Mouse (Mus musculus): Measurements from ENCODE around the gene Olfr1221. TPM values are rescaled to one million over a fixed set of nuclear protein-coding genes. Genes with fewer than 3 reads are reported as not detected.
"Not testable (repeated sequence)": the region's sequence is repeated elsewhere in the genome, so short reads cannot be mapped to it uniquely, and the experiment has no call there.

The Olfr1221 gene
- not detected in 2 replicates for polyA plus RNA-seq (2015; fragmentation: Nextera tagmentation; extraction: Ambion mirVana)

DNA sequence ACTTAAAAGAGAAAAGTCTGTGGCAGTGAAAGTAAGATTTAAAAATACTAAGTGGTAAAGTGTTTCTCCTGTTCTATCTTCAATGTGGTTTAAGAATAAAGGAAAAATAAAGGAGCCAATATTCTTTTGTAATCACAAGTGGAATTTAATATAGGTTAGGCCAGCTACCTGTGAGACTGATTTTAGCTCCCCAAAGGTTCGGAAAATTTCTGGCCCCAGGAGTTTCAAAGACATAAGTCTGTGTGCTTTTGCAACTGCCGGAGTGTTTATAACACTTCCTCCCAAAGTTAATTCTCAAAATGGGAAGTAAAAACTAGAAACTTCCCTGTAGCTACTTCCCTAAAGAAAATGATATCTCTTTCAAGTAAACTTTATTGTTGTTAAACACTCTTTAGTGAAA, at the start of gene Olfr1221:
Gene Olfr1221, minus strand, starts transcription at position 101 of the 400 bp plus-strand sequence.
- Histone ChIP-seq H3K27ac (no peak within 1 kb of the TSS), H3K9ac (no peak within 1 kb of the TSS), H3K36me3 (no peaks in the 10 kb centered on the region), H3K27me3 (no peaks in the 10 kb centered on the region), H3K4me2 (no peak within 1 kb of the TSS), H3K4me1 (replicated peaks) (no peaks in the 10 kb centered on the region), H3K4me3 (no peak within 1 kb of the TSS), H3K9me3 (no peaks in the 10 kb centered on the region)
- WGBS, result 89% methylated on average over 2 of the region's 2 CpGs
- ATAC-seq (ENCODE audit: low FRiP score), result no peak

DNA sequence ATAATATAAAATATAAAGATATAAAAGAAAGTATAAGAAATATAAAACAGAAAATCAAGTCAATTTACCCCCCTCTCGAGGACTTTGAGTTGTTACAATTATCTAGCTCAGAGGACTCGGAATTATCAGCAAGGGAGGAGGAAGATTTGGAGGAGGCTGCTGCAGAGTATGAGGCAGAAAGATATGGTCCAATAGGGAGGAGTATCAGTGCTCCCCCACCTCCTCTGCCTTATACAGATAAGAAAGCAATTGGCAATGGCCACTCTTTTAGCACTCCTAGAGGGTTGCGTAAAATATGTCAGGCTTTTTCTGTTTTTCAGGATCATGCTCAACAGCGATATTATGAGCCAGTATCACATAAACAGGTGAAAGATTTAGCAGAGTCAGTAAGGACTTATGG, 47.6 kb upstream of the Olfr1221 start:
- not testable (repeated sequence) for H3K27me3 ChIP-seq; H3K4me3 ChIP-seq; H3K4me1 ChIP-seq (replicated peaks); H3K36me3 ChIP-seq; H3K9me3 ChIP-seq; H3K27ac ChIP-seq; H3K9ac ChIP-seq; ATAC-seq (ENCODE audit: low FRiP score); H3K4me2 ChIP-seq
- 93% methylated on average over 4 of the region's 4 CpGs for WGBS

DNA sequence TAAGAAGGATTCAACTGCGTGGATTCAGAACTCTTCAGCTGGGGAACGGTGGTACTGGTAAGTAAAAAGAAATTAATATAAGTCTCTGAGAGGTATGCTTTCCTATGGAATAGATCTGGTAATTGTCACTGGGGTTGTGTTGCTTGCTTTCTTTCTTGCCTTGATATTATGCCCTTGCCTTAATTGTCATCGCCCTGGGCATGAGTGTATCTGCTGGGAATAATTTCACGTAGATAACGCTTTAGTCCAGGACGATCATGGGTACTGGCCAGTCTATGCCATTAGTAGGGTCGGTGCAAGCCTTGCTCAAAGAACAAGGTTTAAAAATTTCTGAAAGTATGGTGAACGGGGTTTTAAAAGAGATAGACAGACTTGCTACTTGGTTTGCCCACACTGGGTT, 46.9 kb upstream of the Olfr1221 start, which contains the start of gene Olfr1224-ps1:
Gene Olfr1224-ps1, minus strand, starts transcription at position 101 of the 400 bp plus-strand sequence.
- not testable (repeated sequence) for H3K4me1 ChIP-seq (replicated peaks); H3K9me3 ChIP-seq; H3K27me3 ChIP-seq; ATAC-seq (ENCODE audit: low FRiP score); H3K36me3 ChIP-seq; H3K27ac ChIP-seq; H3K4me3 ChIP-seq; H3K4me2 ChIP-seq; H3K9ac ChIP-seq
- 97% methylated on average over 8 of the region's 8 CpGs for WGBS

DNA sequence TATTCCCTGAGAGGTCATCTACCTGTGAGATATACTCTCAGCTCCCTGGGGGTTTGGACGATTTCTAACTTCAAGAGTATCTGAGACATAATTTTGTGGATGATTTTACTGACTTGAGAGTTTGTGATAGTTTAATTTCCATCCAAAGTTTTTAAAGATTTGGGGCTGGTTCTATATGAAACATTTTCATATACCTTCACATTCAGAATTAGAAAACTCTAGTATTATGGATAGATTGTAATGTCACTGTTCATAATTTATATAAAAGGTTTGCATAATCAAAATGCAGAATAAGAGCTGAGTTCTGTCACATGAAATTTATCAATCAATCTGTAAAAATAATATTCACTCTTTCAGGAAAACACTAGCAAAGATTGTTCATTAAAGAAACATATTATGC, 34.4 kb upstream of the Olfr1221 start, which contains the start of gene Olfr1223:
Gene Olfr1223, minus strand, starts transcription at position 101 of the 400 bp plus-strand sequence.
- Histone ChIP-seq H3K4me3 (no peak within 1 kb of the TSS), H3K9ac (no peak within 1 kb of the TSS), H3K27me3 (no peaks in the 10 kb centered on the region), H3K36me3 (no peaks in the 10 kb centered on the region), H3K4me1 (replicated peaks) (no peaks in the 10 kb centered on the region), H3K9me3 (no peaks in the 10 kb centered on the region), H3K27ac (no peak within 1 kb of the TSS), H3K4me2 (no peak within 1 kb of the TSS)
- no peak for ATAC-seq (ENCODE audit: low FRiP score)
- 74% methylated on average over 1 of the region's 1 CpGs for WGBS

DNA sequence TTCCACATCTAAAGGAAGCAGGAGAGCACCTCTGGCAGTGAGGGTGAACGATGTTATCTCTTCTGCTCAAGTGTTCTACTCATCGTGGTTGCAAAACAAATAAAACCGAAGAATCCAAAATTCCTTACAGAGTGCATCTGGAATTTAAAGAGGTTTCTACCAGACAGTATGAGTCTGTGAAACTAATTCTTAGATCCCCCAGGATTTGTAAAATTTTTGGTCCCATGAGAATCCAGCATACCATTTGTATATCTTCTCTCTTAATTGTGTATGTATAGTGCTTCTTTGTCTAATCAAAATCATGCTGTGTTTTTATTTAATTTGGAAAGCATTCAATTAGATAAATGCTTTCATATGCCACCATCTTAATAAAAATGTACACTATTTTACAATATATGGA, 15.9 kb upstream of the Olfr1221 start, which contains the start of gene Olfr1222:
Gene Olfr1222, minus strand, starts transcription at position 101 of the 400 bp plus-strand sequence.
- Histone ChIP-seq H3K27ac (no peak within 1 kb of the TSS), H3K4me1 (replicated peaks) (no peaks in the 10 kb centered on the region), H3K4me2 (no peak within 1 kb of the TSS), H3K4me3 (no peak within 1 kb of the TSS), H3K9me3 (no peaks in the 10 kb centered on the region), H3K27me3 (no peaks in the 10 kb centered on the region), H3K9ac (no peak within 1 kb of the TSS), H3K36me3 (no peaks in the 10 kb centered on the region)
- no peak for ATAC-seq (ENCODE audit: low FRiP score)
- 83% methylated on average over 3 of the region's 3 CpGs for WGBS

DNA sequence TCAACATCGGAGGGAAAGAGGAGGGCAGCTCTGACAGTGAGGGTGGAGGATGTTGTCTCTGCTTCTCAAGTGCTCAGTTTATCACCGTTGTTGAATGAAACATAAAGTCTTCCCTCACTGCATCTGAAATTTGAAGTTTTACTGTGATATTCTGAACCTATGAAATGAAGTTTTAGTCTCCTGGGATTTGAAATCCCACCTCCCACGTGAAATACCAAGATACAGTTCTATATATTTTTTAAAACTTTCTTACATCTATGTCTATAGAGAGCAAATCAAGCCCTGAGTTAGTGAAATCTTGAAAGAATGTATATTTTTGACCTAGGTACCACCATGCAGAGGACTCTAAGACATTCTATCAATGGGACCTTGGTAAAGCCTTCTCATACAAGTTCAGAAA, 10.3 kb downstream of the Olfr1221 start, which contains the start of gene Olfr1220:
Gene Olfr1220, minus strand, starts transcription at position 101 of the 400 bp plus-strand sequence.
- no peak within 1 kb of the TSS for H3K4me2 ChIP-seq
- no peak within 1 kb of the TSS for H3K4me3 ChIP-seq
- H3K27ac ChIP-seq, result no peak within 1 kb of the TSS
- no peaks in the 10 kb centered on the region for H3K9me3 ChIP-seq
- H3K9ac ChIP-seq, result no peak within 1 kb of the TSS
- ATAC-seq (ENCODE audit: low FRiP score), result no peak
- H3K36me3 ChIP-seq, result no peaks in the 10 kb centered on the region
- WGBS, result 85% methylated on average over 3 of the region's 3 CpGs
- H3K27me3 ChIP-seq, result no peaks in the 10 kb centered on the region
- no peaks in the 10 kb centered on the region for H3K4me1 ChIP-seq (replicated peaks)

DNA sequence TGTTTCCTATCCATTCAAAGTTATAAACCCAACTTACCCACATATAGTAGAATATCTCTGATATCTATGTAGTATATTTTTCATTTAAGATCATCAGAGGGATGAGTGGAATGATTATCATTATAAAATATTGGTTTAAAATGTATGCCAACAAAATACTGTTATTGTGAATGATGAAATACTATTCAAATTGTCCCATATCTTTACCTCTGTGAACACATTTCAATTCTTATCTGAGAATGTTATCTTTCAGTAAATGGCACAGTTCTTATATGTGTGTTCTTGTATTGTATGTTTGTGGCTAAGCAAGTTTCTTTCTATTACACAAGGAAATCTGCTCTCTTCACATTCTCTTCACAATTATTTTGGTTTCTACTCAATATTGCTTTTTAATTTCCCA, 11.4 kb downstream of the Olfr1221 start:
- no peaks in the 10 kb centered on the region for H3K4me1 ChIP-seq (replicated peaks)
- no peaks in the 10 kb centered on the region for H3K9me3 ChIP-seq
- H3K27me3 ChIP-seq, result no peaks in the 10 kb centered on the region
- no peak overlapping the region for H3K9ac ChIP-seq
- no peak overlapping the region for H3K4me2 ChIP-seq
- H3K4me3 ChIP-seq, result no peak overlapping the region
- no peak for ATAC-seq (ENCODE audit: low FRiP score)
- H3K36me3 ChIP-seq, result no peaks in the 10 kb centered on the region
- no peak overlapping the region for H3K27ac ChIP-seq

DNA sequence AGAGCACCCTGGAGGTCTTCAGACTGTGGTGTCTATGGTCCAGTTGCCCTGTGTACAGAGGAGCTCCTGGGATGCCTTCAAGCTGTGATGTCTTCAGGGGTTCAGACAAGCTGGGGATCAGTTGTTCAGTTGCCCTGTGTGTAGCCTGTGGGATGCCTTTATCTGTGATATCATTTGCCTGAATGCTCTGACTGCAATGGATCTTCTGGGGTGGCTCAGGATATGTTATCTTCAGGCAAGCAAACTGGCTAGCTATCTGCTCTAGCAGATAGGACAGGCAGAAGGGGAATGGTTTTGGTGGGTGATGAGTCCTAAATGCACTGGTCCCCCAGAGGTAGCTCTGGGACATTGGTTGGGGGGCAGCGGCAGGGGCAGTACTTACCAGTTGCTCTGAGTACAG, 23.2 kb downstream of the Olfr1221 start:
- H3K27ac ChIP-seq, result no peak overlapping the region
- no peaks in the 10 kb centered on the region for H3K4me1 ChIP-seq (replicated peaks)
- H3K9me3 ChIP-seq, result no peaks in the 10 kb centered on the region
- WGBS, result 100% methylated on average over 1 of the region's 1 CpGs
- no peaks in the 10 kb centered on the region for H3K27me3 ChIP-seq
- no peak overlapping the region for H3K9ac ChIP-seq
- H3K4me3 ChIP-seq, result no peak overlapping the region
- H3K36me3 ChIP-seq, result no peaks in the 10 kb centered on the region
- no peak for ATAC-seq (ENCODE audit: low FRiP score)
- H3K4me2 ChIP-seq, result no peak overlapping the region

DNA sequence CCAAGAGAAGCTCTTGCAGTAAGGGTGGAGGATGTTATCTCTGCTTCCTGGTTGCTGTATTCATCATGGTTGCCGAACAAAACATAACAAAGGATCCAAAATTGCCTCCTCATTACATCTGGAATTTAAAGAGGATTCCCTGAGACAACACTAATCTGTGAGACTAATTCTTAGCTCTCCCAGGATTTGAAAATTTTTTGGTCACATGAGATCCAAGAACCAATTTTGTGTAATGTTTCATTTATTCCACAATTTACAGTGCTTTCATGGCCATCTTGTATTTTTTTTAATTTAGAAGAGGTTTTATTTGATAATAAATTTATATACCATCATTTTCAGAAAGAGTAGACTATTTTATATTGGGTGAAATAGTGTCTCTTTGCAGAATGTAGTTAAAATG, 33.7 kb downstream of the Olfr1221 start, which contains the start of gene Olfr1219:
Gene Olfr1219, minus strand, starts transcription at position 101 of the 400 bp plus-strand sequence.
- Histone ChIP-seq H3K27ac (no peak within 1 kb of the TSS), H3K9ac (no peak within 1 kb of the TSS), H3K4me3 (no peak within 1 kb of the TSS), H3K36me3 (no peaks in the 10 kb centered on the region), H3K27me3 (no peaks in the 10 kb centered on the region), H3K9me3 (no peaks in the 10 kb centered on the region), H3K4me1 (replicated peaks) (no peaks in the 10 kb centered on the region), H3K4me2 (no peak within 1 kb of the TSS)
- WGBS, result 76% methylated on average over 1 of the region's 1 CpGs
- ATAC-seq (ENCODE audit: low FRiP score), result no peak

DNA sequence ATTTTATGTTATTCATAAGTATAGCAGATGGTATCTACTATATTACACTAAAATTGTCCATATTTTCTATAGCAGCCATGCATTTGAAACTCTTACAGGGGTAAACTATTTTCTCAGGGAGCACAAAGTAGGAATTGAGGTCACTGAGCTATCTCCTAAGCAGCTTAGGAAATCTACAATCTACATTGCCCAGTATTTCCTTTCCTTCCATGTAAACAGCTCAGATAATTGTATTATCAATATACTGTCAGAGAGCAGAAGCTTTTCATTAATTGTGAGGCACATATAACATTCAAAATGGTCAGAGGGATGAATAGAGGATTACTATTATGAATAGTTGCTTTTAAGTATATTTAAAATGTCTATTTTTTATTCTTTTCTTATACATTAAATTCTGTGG, 35.6 kb downstream of the Olfr1221 start:
- no peak for ATAC-seq (ENCODE audit: low FRiP score)

DNA sequence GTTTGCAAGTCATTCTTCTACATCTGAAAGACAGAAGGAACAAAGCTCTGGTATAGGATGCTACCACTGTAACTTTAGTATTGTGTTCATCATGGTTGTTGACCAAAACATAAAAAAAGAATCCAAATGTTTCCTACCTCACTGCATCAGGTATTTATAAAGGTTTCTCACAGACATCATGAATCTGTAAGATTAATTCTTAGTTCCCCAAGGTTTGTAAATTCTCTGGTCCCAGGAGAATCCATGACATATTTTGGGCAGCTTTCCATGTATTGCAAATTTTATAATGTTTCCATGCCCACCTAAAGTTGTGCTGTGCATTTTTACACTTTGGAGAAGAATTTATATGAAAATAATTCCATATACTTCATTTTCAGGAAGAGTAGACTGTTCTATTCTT, 56.0 kb downstream of the Olfr1221 start, which contains the start of gene Olfr1218:
Gene Olfr1218, minus strand, starts transcription at position 101 of the 400 bp plus-strand sequence.
- no peaks in the 10 kb centered on the region for H3K36me3 ChIP-seq

More for the DNA sequence above, 35.6 kb downstream of the Olfr1221 start:
- Histone ChIP-seq H3K27ac (no peak overlapping the region), H3K36me3 (no peaks in the 10 kb centered on the region), H3K4me2 (no peak overlapping the region), H3K4me3 (no peak overlapping the region), H3K9me3 (no peaks in the 10 kb centered on the region), H3K9ac (no peak overlapping the region), H3K27me3 (no peaks in the 10 kb centered on the region), H3K4me1 (replicated peaks) (no peaks in the 10 kb centered on the region)

More for the DNA sequence above, 56.0 kb downstream of the Olfr1221 start, which contains the start of gene Olfr1218:
- Histone ChIP-seq H3K4me1 (replicated peaks) (no peaks in the 10 kb centered on the region), H3K4me3 (no peak within 1 kb of the TSS), H3K27ac (no peak within 1 kb of the TSS), H3K4me2 (no peak within 1 kb of the TSS), H3K9me3 (no peaks in the 10 kb centered on the region), H3K9ac (no peak within 1 kb of the TSS), H3K27me3 (no peaks in the 10 kb centered on the region)
- ATAC-seq (ENCODE audit: low FRiP score), result no peak
